Mouse (Mus musculus) erythroblast, embryonic 14.5 days (primary cell): ENCODE measurements around the gene Tbc1d2. TPM values are rescaled to one million over a fixed set of nuclear protein-coding genes. Genes with fewer than 3 reads are reported as not detected.
A peak's percentile ranks its signal among the peaks of the same experiment; 100 is the strongest.
"Not testable (repeated sequence)": the region's sequence is repeated elsewhere in the genome, so short reads cannot be mapped to it uniquely, and the experiment has no call there.

Experiments used
- H3K27me3 ChIP-seq: 2 replicates; pipeline ENCODE4 v1.6.1; 2012; ENCODE audit warnings: inconsistent platforms; ENCODE audit not compliant: control insufficient read depth
- H3K36me3 ChIP-seq: 2 replicates; pipeline ENCODE4 v1.6.1; 2012; ENCODE audit warnings: mild to moderate bottlenecking, inconsistent platforms; ENCODE audit not compliant: control insufficient read depth
- H3K4me1 ChIP-seq: 2 replicates; pipeline ENCODE4 v1.6.1; 2012; ENCODE audit warnings: inconsistent platforms; ENCODE audit not compliant: control insufficient read depth
- H3K4me3 ChIP-seq: replicated peaks from 2 replicates; pipeline ENCODE3; 2012; ENCODE audit warnings: moderate library complexity, mild to moderate bottlenecking, inconsistent platforms
- H3K9me3 ChIP-seq: 2 replicates; pipeline ENCODE4 v1.6.1; 2012; ENCODE audit warnings: low read length, inconsistent platforms, mixed read lengths; ENCODE audit not compliant: control insufficient read depth
- GATA1 ChIP-seq: IDR thresholded peaks from 2 replicates; pipeline ENCODE4 v1.6.1; 2012; ENCODE audit warnings: low read length, inconsistent platforms, mixed read lengths
- TAL1 ChIP-seq: IDR thresholded peaks from 3 replicates; pipeline ENCODE4 v1.6.1; 2012; ENCODE audit warnings: low read length, inconsistent platforms, mixed read lengths
- polyA plus RNA-seq: library from polyadenylated mRNA; stranded (reverse); fragments of >175 nt; gene quantifications from 2 replicates; pipeline ENCODE4 v1.2.3, GENCODE M21; 2012

The Tbc1d2 gene
- polyA plus RNA-seq, 1 experiment, result 0.03 TPM

GRCm38 (mm10) chr4:46614641-46615040, 35.4 kb downstream of the Tbc1d2 start:
- H3K36me3 ChIP-seq, result no peaks in the 10 kb centered on the region
- TF ChIP-seq GATA1 (no peak), TAL1 (no peak)
- peaks cover 13% of the 10 kb centered on the region for H3K27me3 ChIP-seq
- H3K9me3 ChIP-seq, result no peaks in the 10 kb centered on the region
- no peak overlapping the region for H3K4me3 ChIP-seq
- H3K4me1 ChIP-seq, result peaks cover 2% of the 10 kb centered on the region

- H3K9me3 ChIP-seq, result no peaks in the 10 kb centered on the region
- H3K4me3 ChIP-seq, result no peak overlapping the region
- peaks cover 2% of the 10 kb centered on the region for H3K4me1 ChIP-seq
- no peaks in the 10 kb centered on the region for H3K36me3 ChIP-seq
- peaks cover 13% of the 10 kb centered on the region for H3K27me3 ChIP-seq
- TF ChIP-seq GATA1, result no peak
- TF ChIP-seq TAL1, result no peak
Measured at GRCm38 (mm10) chr4:46613618-46614017, 36.4 kb downstream of the Tbc1d2 start.

GRCm38 (mm10) chr4:46611181-46611580, 38.8 kb downstream of the Tbc1d2 start:
- Histone ChIP-seq H3K4me1 (peaks cover 2% of the 10 kb centered on the region; the same call in 1 of the 2 replicates), H3K9me3 (no peaks in the 10 kb centered on the region), H3K36me3 (no peaks in the 10 kb centered on the region), H3K27me3 (peaks cover 13% of the 10 kb centered on the region), H3K4me3 (no peak overlapping the region)
- no peak for TF ChIP-seq TAL1
- TF ChIP-seq GATA1, result no peak

GRCm38 (mm10) chr4:46607601-46608000, 42.4 kb downstream of the Tbc1d2 start:
- no peak for TF ChIP-seq TAL1
- no peak for TF ChIP-seq GATA1
- H3K4me1 ChIP-seq, result no peaks in the 10 kb centered on the region
- no peaks in the 10 kb centered on the region for H3K36me3 ChIP-seq
- no peaks in the 10 kb centered on the region for H3K9me3 ChIP-seq
- peaks cover 9% of the 10 kb centered on the region for H3K27me3 ChIP-seq
- no peak overlapping the region for H3K4me3 ChIP-seq

- Histone ChIP-seq H3K4me1 (peaks cover 12% of the 10 kb centered on the region), H3K4me3 (no peak overlapping the region), H3K36me3 (no peaks in the 10 kb centered on the region), H3K9me3 (peaks cover 3% of the 10 kb centered on the region; the same call in 1 of the 2 replicates), H3K27me3 (peaks cover 31% of the 10 kb centered on the region)
- TF ChIP-seq GATA1, result no peak
- no peak for TF ChIP-seq TAL1
Measured at GRCm38 (mm10) chr4:46605451-46605850, 44.6 kb downstream of the Tbc1d2 start.

- no peaks in the 10 kb centered on the region for H3K36me3 ChIP-seq
- H3K27me3 ChIP-seq, result peaks cover 52% of the 10 kb centered on the region
- peaks cover 3% of the 10 kb centered on the region; the same call in 1 of the 2 replicates for H3K9me3 ChIP-seq
- H3K4me1 ChIP-seq, result peaks cover 12% of the 10 kb centered on the region
- H3K4me3 ChIP-seq, result no peak overlapping the region
- no peak for TF ChIP-seq GATA1
- no peak for TF ChIP-seq TAL1
Measured at GRCm38 (mm10) chr4:46602704-46603103, 47.3 kb downstream of the Tbc1d2 start.

- Histone ChIP-seq H3K4me3 (peak within 1 kb of the TSS; percentile 56), H3K9me3 (peaks cover 3% of the 10 kb centered on the region; the same call in 1 of the 2 replicates), H3K36me3 (no peaks in the 10 kb centered on the region), H3K4me1 (peaks cover 12% of the 10 kb centered on the region), H3K27me3 (peaks cover 57% of the 10 kb centered on the region)
- TF ChIP-seq TAL1 (no peak), GATA1 (no peak)
Measured at GRCm38 (mm10) chr4:46601844-46602423, 48.1 kb downstream of the Tbc1d2 start, which contains the start of gene Coro2a. Gene Coro2a (minus strand): TSS chr4:46602202.

- Histone ChIP-seq H3K9me3 (peaks cover 3% of the 10 kb centered on the region; the same call in 1 of the 2 replicates), H3K36me3 (no peaks in the 10 kb centered on the region), H3K4me1 (peaks cover 12% of the 10 kb centered on the region), H3K27me3 (peaks cover 57% of the 10 kb centered on the region), H3K4me3 (peak overlapping the region; percentile 39)
- TF ChIP-seq TAL1, result no peak
- TF ChIP-seq GATA1, result no peak
Measured at GRCm38 (mm10) chr4:46601258-46601843, 48.7 kb downstream of the Tbc1d2 start.

- no peak overlapping the region for H3K4me3 ChIP-seq
- H3K9me3 ChIP-seq, result peaks cover 3% of the 10 kb centered on the region; the same call in 1 of the 2 replicates
Measured at GRCm38 (mm10) chr4:46600473-46601257, 49.3 kb downstream of the Tbc1d2 start.

GRCm38 (mm10) chr4:46599609-46600008, 50.4 kb downstream of the Tbc1d2 start:
- H3K9me3 ChIP-seq, H3K36me3 ChIP-seq, H3K4me3 ChIP-seq: not testable (repeated sequence)
- Histone ChIP-seq H3K27me3 (peaks cover 61% of the 10 kb centered on the region), H3K4me1 (peaks cover 12% of the 10 kb centered on the region)

More at GRCm38 (mm10) chr4:46600473-46601257, 49.3 kb downstream of the Tbc1d2 start:
- Histone ChIP-seq H3K27me3 (peaks cover 61% of the 10 kb centered on the region), H3K36me3 (no peaks in the 10 kb centered on the region), H3K4me1 (peaks cover 12% of the 10 kb centered on the region)
- TF ChIP-seq TAL1 (no peak), GATA1 (no peak)
